8 mouse cellular contexts compared by ENCODE assay signal in genomic region chr5:115632358-115632714, GRCm38 (mm10). TPM values are rescaled to one million over a fixed set of nuclear protein-coding genes. Genes with fewer than 3 reads are reported as not detected.
DNase-seq lines count a peak whose midpoint lies in the region; ATAC-seq lines count a peak whose summit lies in the region.

No protein-coding gene starts in this region.

- no peaks in the 10 kb centered on the region for H3K9me3 ChIP-seq in forebrain, embryonic 10.5 days
- H3K9me3 ChIP-seq in intestine, embryonic 16.5 days (ENCODE audit: control insufficient read depth, low read length), result no peaks in the 10 kb centered on the region
- no peaks in the 10 kb centered on the region for H3K9me3 ChIP-seq in stomach, embryonic 15.5 days

- H3K4me3 ChIP-seq in forebrain, embryonic 10.5 days, result peak overlapping the region; percentile 88
- H3K4me3 ChIP-seq in intestine, embryonic 16.5 days (ENCODE audit: low read length), result peak overlapping the region; percentile 86
- H3K4me3 ChIP-seq in stomach, embryonic 15.5 days (replicated peaks), result peak overlapping the region; percentile 85

- 3% methylated on average over 30 of the region's 30 CpGs for WGBS in forebrain, embryonic 10.5 days
- under 1% methylated on average over 23 of the region's 30 CpGs for WGBS in intestine, embryonic 16.5 days
- under 1% methylated on average over 30 of the region's 30 CpGs for WGBS in stomach, embryonic 15.5 days

- H3K9ac ChIP-seq in intestine, embryonic 16.5 days (ENCODE audit: low read depth, low read length), result peak overlapping the region; percentile 90
- peak overlapping the region; percentile 84 for H3K9ac ChIP-seq in stomach, embryonic 15.5 days

- peak; percentile 54 for DNase-seq in ovary, postnatal 36 days (ENCODE audit: low spot score)
- DNase-seq in ovary, postnatal 10 days (ENCODE audit: low spot score), result no peak
- peak; percentile 27 to 35 for DNase-seq in adrenal gland, postnatal 4 days (ENCODE audit: low spot score in 2 of 2)
- peak; percentile 30 for DNase-seq in forebrain, embryonic 10.5 days (ENCODE audit: extremely low spot score, low spot score)
- peak; percentile 20 for DNase-seq in lung, postnatal 36 days
- no peak for DNase-seq in frontal cortex, adult 2 months (ENCODE audit: extremely low spot score in 1 of 2, low spot score in 1 of 2)

- H3K4me1 ChIP-seq in forebrain, embryonic 10.5 days, result peaks cover 41% of the 10 kb centered on the region
- peaks cover 28% of the 10 kb centered on the region for H3K4me1 ChIP-seq in intestine, embryonic 16.5 days (ENCODE audit: control insufficient read depth, insufficient read depth, low read length)
- H3K4me1 ChIP-seq in stomach, embryonic 15.5 days, result peaks cover 19% of the 10 kb centered on the region

- H3K4me2 ChIP-seq in intestine, embryonic 16.5 days (ENCODE audit: low read depth, low read length), result peak overlapping the region; percentile 69
- H3K4me2 ChIP-seq in stomach, embryonic 15.5 days, result peak overlapping the region; percentile 65

- peaks cover 14% of the 10 kb centered on the region for H3K36me3 ChIP-seq in forebrain, embryonic 10.5 days (replicated peaks)
- no peaks in the 10 kb centered on the region for H3K36me3 ChIP-seq in intestine, embryonic 16.5 days (ENCODE audit: control insufficient read depth, insufficient read depth, low read length)
- no peaks in the 10 kb centered on the region for H3K36me3 ChIP-seq in stomach, embryonic 15.5 days

- H3K27me3 ChIP-seq in forebrain, embryonic 10.5 days (ENCODE audit: poor library complexity, severe bottlenecking), result no peaks in the 10 kb centered on the region
- H3K27me3 ChIP-seq in intestine, embryonic 16.5 days (replicated peaks; ENCODE audit: control insufficient read depth, insufficient read depth, low read length), result no peaks in the 10 kb centered on the region
- no peaks in the 10 kb centered on the region for H3K27me3 ChIP-seq in stomach, embryonic 15.5 days (replicated peaks)

- peak; percentile 7 for ATAC-seq in intestine, embryonic 16.5 days
- no peak for ATAC-seq in stomach, embryonic 15.5 days (ENCODE audit: insufficient read depth, low FRiP score, low read depth)

- H3K27ac ChIP-seq in forebrain, embryonic 10.5 days, result peak overlapping the region; percentile 92
- H3K27ac ChIP-seq in intestine, embryonic 16.5 days (ENCODE audit: low read length), result peak overlapping the region; percentile 85
- H3K27ac ChIP-seq in stomach, embryonic 15.5 days, result peak overlapping the region; percentile 87

RNA-seq across cellular contexts. Expression of gene Rab35, which starts 0.6 kb away (rescaled TPM):
- 10 to 100 TPM; 65.0 to 65.5 TPM for total RNA-seq in adrenal gland, postnatal 4 days (2021)
- 11.2 and 12.4 TPM in 2 replicates for polyA plus RNA-seq in forebrain, embryonic 10.5 days (2016; fragmentation: Nextera tagmentation; extraction: Ambion mirVana)
- polyA plus RNA-seq in intestine, embryonic 16.5 days (2015; fragmentation: Nextera tagmentation; extraction: Ambion mirVana), result 4.4 and 5.1 TPM in 2 replicates
- 16.3 and 16.7 TPM in 2 replicates for polyA plus RNA-seq in stomach, embryonic 15.5 days (2015; fragmentation: Nextera tagmentation; extraction: Ambion mirVana)
- polyA plus RNA-seq in frontal cortex, adult 2 months (2012; rRNA removed), result 83.5 and 83.6 TPM in 2 replicates

Comparison
In these comparisons a context has a peak if more than half of its experiments do, and no peak if none do; other contexts are left out.
1. DNase-seq: peak in ovary, postnatal 36 days (single experiment), adrenal gland, postnatal 4 days (2 of 2), forebrain, embryonic 10.5 days (single experiment) and lung, postnatal 36 days (single experiment); none in ovary, postnatal 10 days (single experiment) and frontal cortex, adult 2 months (0 of 2).
2. Peak in every context shown above with its lines, with median percentiles within 50 percentile points of each other: H3K27ac ChIP-seq and H3K4me3 ChIP-seq.